ENCODE assay signal across 26 mouse cellular contexts in the genomic region with DNA sequence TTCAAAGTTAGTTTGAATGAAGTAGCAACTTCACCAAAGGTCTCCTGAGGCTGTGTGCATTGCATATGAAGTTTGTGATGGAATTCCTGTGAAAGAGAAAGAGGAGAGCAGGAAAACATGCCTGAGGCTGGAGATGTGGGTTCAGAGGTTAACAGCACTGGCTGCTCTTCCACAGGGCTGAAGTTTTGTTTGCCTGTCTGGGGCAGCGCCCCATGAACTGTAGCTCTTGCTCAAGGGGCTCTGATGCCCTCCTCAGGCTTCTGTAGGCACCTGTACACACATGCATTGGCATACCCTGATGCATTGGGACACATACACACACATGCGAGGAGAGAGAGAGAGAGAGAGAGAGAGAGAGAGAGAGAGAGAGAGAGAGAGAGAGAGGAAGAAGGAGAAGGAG. TPM values are rescaled to one million over a fixed set of nuclear protein-coding genes. Genes with fewer than 3 reads are reported as not detected.
DNase-seq lines count a peak whose midpoint lies in the region; ATAC-seq and TF ChIP-seq lines count a peak whose summit lies in the region.
"Had no signal": no experiment of that assay in that cellular context is flagged by ENCODE, and none has a peak within 500 bp of the region (broad histone marks: within the 10 kb centered on the region; RNA-seq: fewer than 3 reads in every experiment).

No protein-coding gene starts in this region.

- ATAC-seq in liver, embryonic 12.5 days, result no peak
- no peak for ATAC-seq in intestine, postnatal 0 days
- ATAC-seq: activated CD4-positive, CD25-positive, alpha-beta regulatory T cell, adult 4 months; forebrain, embryonic 13.5 days; forebrain, postnatal 0 days; hindbrain, embryonic 16.5 days had no signal

- H3K36me3 ChIP-seq in kidney, adult 2 months (ENCODE audit: control insufficient read depth, insufficient read depth, low read length), result no peaks in the 10 kb centered on the region
- H3K36me3 ChIP-seq in liver, adult 2 months (ENCODE audit: control insufficient read depth, insufficient read depth, low read length), result no peaks in the 10 kb centered on the region
- no peaks in the 10 kb centered on the region for H3K36me3 ChIP-seq in liver, embryonic 12.5 days
- H3K36me3 ChIP-seq in intestine, postnatal 0 days (ENCODE audit: control insufficient read depth, insufficient read depth), result no peaks in the 10 kb centered on the region
- H3K36me3 ChIP-seq: embryonic facial prominence, embryonic 10.5 days; embryonic facial prominence, embryonic 13.5 days; hindbrain, embryonic 13.5 days had no signal

- no peak overlapping the region for H3K4me3 ChIP-seq in kidney, adult 2 months (ENCODE audit: insufficient read depth, low read depth, low read length)
- no peak overlapping the region for H3K4me3 ChIP-seq in liver, adult 2 months (ENCODE audit: insufficient read depth, low read depth, low read length)
- H3K4me3 ChIP-seq in liver, embryonic 12.5 days, result no peak overlapping the region
- no peak overlapping the region for H3K4me3 ChIP-seq in intestine, postnatal 0 days (ENCODE audit: low read depth, low read length)
- H3K4me3 ChIP-seq: embryonic facial prominence, embryonic 10.5 days; embryonic facial prominence, embryonic 13.5 days; erythroblast, embryonic 14.5 days; forebrain, embryonic 13.5 days; hindbrain, embryonic 10.5 days; hindbrain, embryonic 13.5 days had no signal

- TF ChIP-seq POLR2A in kidney, adult 2 months (IDR thresholded peaks at IDR 0.05; ENCODE audit: low read depth, low read length), result no peak
- TF ChIP-seq POLR2A in liver, adult 2 months (IDR thresholded peaks at IDR 0.05; ENCODE audit: extremely low read depth, insufficient read depth, low read length), result no peak

- TF ChIP-seq CTCF in kidney, adult 2 months (conservative IDR thresholded peaks at IDR 0.05; ENCODE audit: insufficient read depth, insufficient read length, low read depth, low read length), result no peak; the same call in 1 of the 2 replicates
- TF ChIP-seq CTCF in liver, adult 2 months (IDR thresholded peaks at IDR 0.05; ENCODE audit: low read depth, low read length), result peak; percentile 56
- TF ChIP-seq CTCF in intestine, postnatal 0 days (IDR thresholded peaks at IDR 0.05; ENCODE audit: low read depth), result no peak

- peaks cover 9% of the 10 kb centered on the region; the same call in 1 of the 2 replicates for H3K79me2 ChIP-seq in liver, adult 2 months (ENCODE audit: control insufficient read depth, insufficient read depth, low read length)

- H3K27ac ChIP-seq in kidney, adult 2 months (ENCODE audit: insufficient read depth, low read depth, low read length), result no peak overlapping the region
- peak overlapping the region; percentile 50 for H3K27ac ChIP-seq in liver, adult 2 months (replicated peaks; ENCODE audit: insufficient read depth, low read depth, low read length)
- no peak overlapping the region for H3K27ac ChIP-seq in liver, embryonic 12.5 days
- no peak overlapping the region for H3K27ac ChIP-seq in intestine, postnatal 0 days (ENCODE audit: low read depth, low read length)
- H3K27ac ChIP-seq: embryonic facial prominence, embryonic 10.5 days; embryonic facial prominence, embryonic 13.5 days; hindbrain, embryonic 13.5 days had no signal

- no peak overlapping the region for H3K9ac ChIP-seq in liver, adult 2 months (ENCODE audit: low read depth, low read length)
- H3K9ac ChIP-seq in liver, embryonic 12.5 days, result no peak overlapping the region
- no peak overlapping the region for H3K9ac ChIP-seq in intestine, postnatal 0 days (ENCODE audit: low read depth, low read length)
- H3K9ac ChIP-seq: embryonic facial prominence, embryonic 13.5 days; forebrain, embryonic 13.5 days; forebrain, postnatal 0 days; hindbrain, embryonic 13.5 days had no signal

- peaks cover 13% of the 10 kb centered on the region for H3K4me1 ChIP-seq in kidney, adult 2 months (ENCODE audit: control insufficient read depth, insufficient read depth, low read length)
- peaks cover 61% of the 10 kb centered on the region for H3K4me1 ChIP-seq in liver, adult 2 months (ENCODE audit: control insufficient read depth, insufficient read depth, low read length)
- no peaks in the 10 kb centered on the region for H3K4me1 ChIP-seq in liver, embryonic 12.5 days
- H3K4me1 ChIP-seq in intestine, postnatal 0 days (replicated peaks; ENCODE audit: control insufficient read depth, insufficient read depth, low read length), result no peaks in the 10 kb centered on the region
- H3K4me1 ChIP-seq: embryonic facial prominence, embryonic 13.5 days; hindbrain, embryonic 13.5 days had no signal

- WGBS in kidney, adult 2 months, result 74% methylated on average over 2 of the region's 2 CpGs
- WGBS in liver, adult 2 months, result 23% methylated on average over 2 of the region's 2 CpGs
- WGBS in liver, embryonic 12.5 days (ENCODE audit: insufficient replicate concordance), result 47% methylated on average over 2 of the region's 2 CpGs
- WGBS in intestine, postnatal 0 days, result 71% methylated on average over 2 of the region's 2 CpGs

- H3K4me2 ChIP-seq in liver, embryonic 12.5 days, result no peak overlapping the region
- H3K4me2 ChIP-seq in intestine, postnatal 0 days (replicated peaks; ENCODE audit: low read depth), result no peak overlapping the region
- H3K4me2 ChIP-seq: embryonic facial prominence, embryonic 13.5 days; forebrain, embryonic 13.5 days; heart, embryonic 11.5 days; hindbrain, embryonic 13.5 days had no signal

- H3K27me3 ChIP-seq in kidney, adult 2 months (replicated peaks; ENCODE audit: control insufficient read depth, insufficient read depth, low read length), result no peaks in the 10 kb centered on the region
- no peaks in the 10 kb centered on the region for H3K27me3 ChIP-seq in liver, adult 2 months (ENCODE audit: control insufficient read depth, insufficient read depth, low read length)
- H3K27me3 ChIP-seq in liver, embryonic 12.5 days (replicated peaks), result no peaks in the 10 kb centered on the region
- H3K27me3 ChIP-seq in intestine, postnatal 0 days (replicated peaks; ENCODE audit: control insufficient read depth, insufficient read depth, low read length), result no peaks in the 10 kb centered on the region
- H3K27me3 ChIP-seq: embryonic facial prominence, embryonic 13.5 days; forebrain, embryonic 13.5 days; hindbrain, embryonic 13.5 days had no signal

- no peaks in the 10 kb centered on the region for H3K9me3 ChIP-seq in liver, embryonic 12.5 days (replicated peaks)
- no peaks in the 10 kb centered on the region for H3K9me3 ChIP-seq in intestine, postnatal 0 days (ENCODE audit: control insufficient read depth)
- H3K9me3 ChIP-seq: embryonic facial prominence, embryonic 10.5 days; embryonic facial prominence, embryonic 13.5 days; forebrain, embryonic 13.5 days; hindbrain, embryonic 10.5 days; hindbrain, embryonic 13.5 days had no signal

- DNase-seq in kidney, adult 2 months, result peak; percentile 42
- DNase-seq in kidney, postnatal 10 days, result no peak
- peak; percentile 87 for DNase-seq in liver, adult 2 months (ENCODE audit: extremely low read depth, low read depth, low spot score)
- peak; percentile 40 for DNase-seq in retina, embryonic 14.5 days (ENCODE audit: low spot score)
- no peak for DNase-seq in retina, postnatal 1 day
- DNase-seq: adrenal gland, adult 8-10 months; adrenal gland, postnatal 25 days; cerebellum, adult 11-12 months; cerebellum, adult 8-10 months; cerebellum, postnatal 10 days; cerebellum, postnatal 36 days; embryo, embryonic 11 days; forebrain, postnatal 0 days; gastrocnemius, postnatal 25 days; heart, postnatal 36 days had no signal

RNA-seq across cellular contexts. Expression of gene Shroom3, which starts 32.7 kb away (rescaled TPM):
- polyA plus RNA-seq in kidney, adult 2 months (2012; rRNA removed), result 18.6 and 22.8 TPM in 2 replicates
- total RNA-seq in liver, adult 2 months (2014; rRNA removed), result 4.1 and 7.0 TPM in 2 replicates
- polyA plus RNA-seq in liver, adult 2 months (2012; rRNA removed), result 3.7 and 4.0 TPM in 2 replicates
- 0.92 and 1.2 TPM in 2 replicates for polyA plus RNA-seq in liver, embryonic 12.5 days (2016; fragmentation: Nextera tagmentation; extraction: Ambion mirVana)
- 8.0 and 9.8 TPM in 2 replicates for polyA plus RNA-seq in intestine, postnatal 0 days (2015; fragmentation: Nextera tagmentation; extraction: Ambion mirVana)
- polyA plus RNA-seq: activated CD4-positive, CD25-positive, alpha-beta regulatory T cell, adult 4 months had no signal

RNA-seq across cellular contexts. Expression of gene Ccdc158, which starts 40.8 kb away (rescaled TPM):
- 0.28 and 0.31 TPM in 2 replicates for polyA plus RNA-seq in kidney, adult 2 months (2012; rRNA removed)
- total RNA-seq in liver, adult 2 months (2014; rRNA removed), result 0.37 and 0.40 TPM in 2 replicates
- 0.09 and 0.10 TPM in 2 replicates for polyA plus RNA-seq in liver, adult 2 months (2012; rRNA removed)
- 0.17 and 0.23 TPM in 2 replicates for polyA plus RNA-seq in liver, embryonic 12.5 days (2016; fragmentation: Nextera tagmentation; extraction: Ambion mirVana)
- polyA plus RNA-seq in intestine, postnatal 0 days (2015; fragmentation: Nextera tagmentation; extraction: Ambion mirVana), result 0.29 and 0.39 TPM in 2 replicates
- total RNA-seq: heart, postnatal 36 days had no signal
- polyA plus RNA-seq: activated CD4-positive, CD25-positive, alpha-beta regulatory T cell, adult 4 months; erythroblast, embryonic 14.5 days had no signal

Comparison
In these comparisons a context has a peak if more than half of its experiments do, and no peak if none do; other contexts are left out.
1. DNase-seq: peak in kidney, adult 2 months (single experiment), liver, adult 2 months (single experiment) and retina, embryonic 14.5 days (single experiment); none in kidney, postnatal 10 days (single experiment) and retina, postnatal 1 day (single experiment).